Mouse (Mus musculus): ENCODE data around the gene Gpr137. TPM values are rescaled to one million over a fixed set of nuclear protein-coding genes. Genes with fewer than 3 reads are reported as not detected.
A peak's percentile ranks its signal among the peaks of the same experiment; 100 is the strongest.

The Gpr137 gene
- polyA plus RNA-seq, 2 experiments, result 4.4 to 5.5 TPM

DNA sequence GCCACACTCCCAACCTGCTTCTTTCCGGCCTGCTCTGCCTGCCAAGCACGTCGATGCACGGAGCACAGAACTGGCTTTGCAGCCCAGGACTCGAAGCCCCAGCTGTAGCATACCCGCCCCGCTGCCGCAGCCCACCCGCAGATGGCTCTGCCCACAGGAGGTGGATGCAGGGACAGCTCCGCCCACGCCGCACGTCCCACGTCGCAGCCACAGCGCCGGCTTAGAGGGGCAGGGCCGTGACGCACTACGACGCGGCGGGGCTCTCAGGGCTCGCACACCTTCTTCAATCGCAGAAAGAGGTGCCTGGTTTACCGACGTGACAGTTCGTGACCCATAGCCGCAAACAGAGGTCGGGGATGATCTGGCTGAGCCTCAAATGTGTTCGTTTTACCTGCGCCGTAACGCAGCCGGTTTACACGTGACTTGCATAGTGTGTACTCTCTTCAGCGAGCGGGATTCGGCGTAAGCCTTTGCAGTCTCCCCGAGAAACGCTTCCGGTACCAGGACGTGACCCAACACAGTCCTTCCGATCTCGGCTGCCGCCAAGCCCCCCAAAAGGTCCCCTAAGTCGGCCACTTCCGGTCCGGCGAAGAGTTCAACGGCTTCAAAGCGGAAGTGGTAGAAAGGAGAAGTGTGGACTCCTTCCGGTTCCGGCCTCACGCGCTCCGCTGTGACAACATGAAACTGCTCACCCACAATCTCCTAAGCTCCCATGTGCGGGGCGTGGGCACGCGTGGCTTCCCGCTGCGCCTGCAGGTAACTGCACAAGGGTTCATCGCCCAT lies 32.6 kb downstream of the Gpr137 start, which contains the start of the genes Trmt112 and Prdx5:
TSS of gene Trmt112 (plus strand) at position 192 of the 783 bp plus-strand sequence.
TSS of gene Prdx5 (minus strand) at position 600 of the 783 bp plus-strand sequence.
- H3K4me3 ChIP-seq (ENCODE audit: insufficient read depth in 1 of 2, low read depth in 2 of 2, low read length in 2 of 2), result peak within 1 kb of the TSS; percentile 82
- ATAC-seq (ENCODE audit: insufficient read depth), result peak; percentile 87
- no peaks in the 10 kb centered on the region for H3K9me3 ChIP-seq (ENCODE audit: control insufficient read depth, low read length)
- peak; percentile 75 to 84 (median 77) for DNase-seq (ENCODE audit: low read depth in 3 of 3, low spot score in 3 of 3)
- H3K9ac ChIP-seq (replicated peaks), result peak within 1 kb of the TSS; percentile 85
- H3K27me3 ChIP-seq (ENCODE audit: control insufficient read depth, insufficient read depth, low read length), result no peaks in the 10 kb centered on the region
- H3K36me3 ChIP-seq (replicated peaks; ENCODE audit: control insufficient read depth, insufficient read depth, low read depth), result peaks cover 20% of the 10 kb centered on the region
- peak within 1 kb of the TSS; percentile 94 for H3K4me2 ChIP-seq (ENCODE audit: low read depth)
- WGBS (ENCODE audit: insufficient replicate concordance), result under 1% methylated on average over 65 of the region's 65 CpGs
- peaks cover 2 to 7% of the 10 kb centered on the region in 2 experiments; a peak in 2 of 4 replicates for H3K4me1 ChIP-seq (replicated peaks; ENCODE audit: control insufficient read depth in 2 of 2, insufficient read depth in 2 of 2, low read length in 1 of 2)
- peak within 1 kb of the TSS; percentile 95 for H3K27ac ChIP-seq
- peak; percentile 27; the same call in 1 of the 2 replicates for TF ChIP-seq CTCF (IDR thresholded peaks at IDR 0.05; ENCODE audit: low read depth)
- no peak for TF ChIP-seq EP300 (IDR thresholded peaks at IDR 0.05; ENCODE audit: low read depth)

DNA sequence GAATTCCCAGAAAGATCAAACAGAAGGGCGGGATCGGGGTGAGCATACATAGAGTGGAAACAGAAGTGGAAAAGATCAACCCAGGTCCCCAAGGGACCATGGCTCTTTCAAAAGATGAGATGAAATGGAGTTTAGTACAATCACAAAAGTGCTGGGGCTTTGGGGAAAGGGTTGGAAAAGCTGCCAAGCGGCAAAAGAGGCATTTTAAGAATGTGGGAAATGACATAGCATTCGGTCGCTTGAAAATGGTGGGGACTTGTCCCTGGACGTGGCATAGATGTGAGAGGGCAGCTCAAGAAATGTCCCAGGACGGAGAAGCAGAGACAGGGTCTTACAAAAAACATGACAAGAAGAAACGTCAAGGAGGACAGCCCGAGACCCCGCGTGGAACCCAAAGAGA lies 33.3 kb downstream of the Gpr137 start:
- Histone ChIP-seq H3K4me2 (ENCODE audit: low read depth) (peak overlapping the region; percentile 94), H3K27me3 (ENCODE audit: control insufficient read depth, insufficient read depth, low read length) (no peaks in the 10 kb centered on the region), H3K9me3 (ENCODE audit: control insufficient read depth, low read length) (no peaks in the 10 kb centered on the region), H3K36me3 (replicated peaks; ENCODE audit: control insufficient read depth, insufficient read depth, low read depth) (peaks cover 20% of the 10 kb centered on the region), H3K9ac (replicated peaks) (peak overlapping the region; percentile 85), H3K4me3 (ENCODE audit: insufficient read depth in 1 of 2, low read depth in 2 of 2, low read length in 2 of 2) (peak overlapping the region; percentile 82), H3K27ac (peak overlapping the region; percentile 95), H3K4me1 (replicated peaks; ENCODE audit: control insufficient read depth in 2 of 2, insufficient read depth in 2 of 2, low read length in 1 of 2) (peaks cover 2 to 7% of the 10 kb centered on the region in 2 experiments; a peak in 2 of 4 replicates)
- TF ChIP-seq CTCF (IDR thresholded peaks at IDR 0.05; ENCODE audit: low read depth) (no peak), EP300 (IDR thresholded peaks at IDR 0.05; ENCODE audit: low read depth) (no peak)
- DNase-seq (ENCODE audit: low read depth in 3 of 3, low spot score in 3 of 3) (no peak), ATAC-seq (ENCODE audit: insufficient read depth) (no peak)
- WGBS (ENCODE audit: insufficient replicate concordance), result 8% methylated on average over 11 of the region's 11 CpGs

DNA sequence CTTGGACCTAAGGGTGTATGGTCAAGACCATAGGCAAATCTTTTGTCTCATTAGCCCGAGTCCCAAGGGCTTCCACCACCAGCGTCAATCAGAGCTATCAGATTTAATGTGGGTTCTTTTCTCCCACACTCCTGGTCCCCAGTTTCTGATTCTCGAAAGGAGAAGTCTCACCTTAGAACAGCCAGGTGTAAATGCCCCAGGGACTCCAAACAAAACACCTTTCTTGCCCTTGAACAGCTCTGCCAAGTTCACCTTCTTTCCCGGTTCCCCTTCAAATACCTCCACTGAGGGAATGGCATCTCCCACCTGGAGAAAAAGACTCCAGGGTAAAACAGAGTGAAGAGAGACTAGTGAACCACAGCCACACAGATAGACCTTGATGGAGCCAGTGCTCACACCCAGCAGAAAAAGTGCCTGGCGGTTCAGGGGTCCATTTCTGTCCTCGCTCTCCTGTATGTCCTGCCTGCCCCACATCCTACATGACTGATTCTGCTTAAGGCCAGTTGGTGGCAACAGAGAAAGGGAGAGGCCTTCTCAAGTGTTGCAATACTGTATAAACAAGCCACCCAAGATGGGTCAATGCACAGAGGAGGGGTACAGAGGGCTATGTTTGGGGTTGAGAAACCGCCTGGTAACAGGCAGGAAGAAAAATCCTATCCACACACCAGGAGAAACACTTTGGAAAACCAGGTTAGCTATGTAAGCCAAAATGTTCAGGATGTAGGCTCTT lies 34.3 kb downstream of the Gpr137 start:
- no peak for TF ChIP-seq EP300 (IDR thresholded peaks at IDR 0.05; ENCODE audit: low read depth)
- no peak for TF ChIP-seq CTCF (IDR thresholded peaks at IDR 0.05; ENCODE audit: low read depth)
- peak overlapping the region; percentile 94 for H3K4me2 ChIP-seq (ENCODE audit: low read depth)
- ATAC-seq (ENCODE audit: insufficient read depth) (no peak), DNase-seq (ENCODE audit: low read depth in 3 of 3, low spot score in 3 of 3) (no peak)
- no peaks in the 10 kb centered on the region for H3K27me3 ChIP-seq (ENCODE audit: control insufficient read depth, insufficient read depth, low read length)
- no peaks in the 10 kb centered on the region for H3K9me3 ChIP-seq (ENCODE audit: control insufficient read depth, low read length)
- H3K4me1 ChIP-seq (replicated peaks; ENCODE audit: control insufficient read depth in 2 of 2, insufficient read depth in 2 of 2, low read length in 1 of 2), result peaks cover 2 to 7% of the 10 kb centered on the region in 2 experiments; a peak in 2 of 4 replicates
- H3K4me3 ChIP-seq (ENCODE audit: insufficient read depth in 1 of 2, low read depth in 2 of 2, low read length in 2 of 2), result peak overlapping the region; percentile 82; a peak in 3 of 4 replicates
- H3K36me3 ChIP-seq (replicated peaks; ENCODE audit: control insufficient read depth, insufficient read depth, low read depth), result peaks cover 18% of the 10 kb centered on the region
- H3K9ac ChIP-seq (replicated peaks), result no peak overlapping the region
- H3K27ac ChIP-seq, result no peak overlapping the region
- 68% methylated on average over 7 of the region's 7 CpGs for WGBS (ENCODE audit: insufficient replicate concordance)

DNA sequence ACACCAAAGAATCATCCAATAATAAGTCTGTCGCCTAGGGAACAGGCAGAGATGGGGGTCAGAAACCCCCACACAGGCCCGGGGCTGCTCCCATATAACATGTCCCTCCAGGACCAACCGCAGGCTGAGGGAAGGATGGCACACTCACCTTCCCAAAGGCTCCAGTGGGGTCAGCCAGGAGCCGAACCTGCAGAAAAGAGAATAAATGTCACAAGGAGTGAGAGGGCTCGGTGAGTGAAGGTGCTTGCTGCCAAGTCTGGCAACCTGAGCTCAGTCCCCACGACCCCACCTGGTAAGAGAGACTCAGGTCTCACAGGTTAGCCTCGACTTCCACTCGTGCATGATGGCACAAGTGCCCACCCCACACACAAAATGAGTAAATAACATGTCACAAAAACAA lies 35.2 kb downstream of the Gpr137 start:
- peaks cover 2 to 7% of the 10 kb centered on the region in 2 experiments; a peak in 2 of 4 replicates for H3K4me1 ChIP-seq (replicated peaks; ENCODE audit: control insufficient read depth in 2 of 2, insufficient read depth in 2 of 2, low read length in 1 of 2)
- H3K36me3 ChIP-seq (replicated peaks; ENCODE audit: control insufficient read depth, insufficient read depth, low read depth), result peaks cover 12% of the 10 kb centered on the region
- no peak overlapping the region for H3K4me3 ChIP-seq (ENCODE audit: insufficient read depth in 1 of 2, low read depth in 2 of 2, low read length in 2 of 2)
- no peak overlapping the region for H3K27ac ChIP-seq
- no peak overlapping the region for H3K9ac ChIP-seq (replicated peaks)
- DNase-seq (ENCODE audit: low read depth in 3 of 3, low spot score in 3 of 3) (no peak), ATAC-seq (ENCODE audit: insufficient read depth) (no peak)
- H3K9me3 ChIP-seq (ENCODE audit: control insufficient read depth, low read length), result no peaks in the 10 kb centered on the region
- TF ChIP-seq EP300 (IDR thresholded peaks at IDR 0.05; ENCODE audit: low read depth) (no peak), CTCF (IDR thresholded peaks at IDR 0.05; ENCODE audit: low read depth) (no peak)
- WGBS (ENCODE audit: insufficient replicate concordance), result 79% methylated on average over 8 of the region's 8 CpGs
- no peak overlapping the region for H3K4me2 ChIP-seq (ENCODE audit: low read depth)
- H3K27me3 ChIP-seq (ENCODE audit: control insufficient read depth, insufficient read depth, low read length), result no peaks in the 10 kb centered on the region

DNA sequence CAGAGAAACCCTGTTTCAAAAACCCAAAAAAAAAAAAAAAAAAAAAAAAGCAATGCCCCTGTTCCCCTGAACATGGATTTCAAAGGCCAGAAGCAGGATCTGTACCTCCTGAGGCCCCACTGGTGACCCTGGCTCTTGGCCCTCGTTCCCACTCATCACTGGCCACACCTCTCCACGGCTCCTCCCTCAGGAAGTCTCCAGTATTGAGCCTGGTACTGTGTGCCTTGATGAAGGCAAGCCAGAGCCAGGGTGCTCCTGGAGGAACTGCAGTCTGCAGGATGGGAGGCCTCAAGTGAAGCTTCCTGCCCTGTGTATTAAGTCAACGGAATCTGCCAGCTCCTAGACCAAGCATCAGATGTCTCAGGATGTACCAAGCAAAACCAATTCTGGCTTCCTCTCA lies 36.1 kb downstream of the Gpr137 start:
- no peak overlapping the region for H3K4me3 ChIP-seq (ENCODE audit: insufficient read depth in 1 of 2, low read depth in 2 of 2, low read length in 2 of 2)
- DNase-seq (ENCODE audit: low read depth in 3 of 3, low spot score in 3 of 3), result no peak
- H3K36me3 ChIP-seq (replicated peaks; ENCODE audit: control insufficient read depth, insufficient read depth, low read depth), result peaks cover 3% of the 10 kb centered on the region
- no peak for TF ChIP-seq EP300 (IDR thresholded peaks at IDR 0.05; ENCODE audit: low read depth)
- TF ChIP-seq CTCF (IDR thresholded peaks at IDR 0.05; ENCODE audit: low read depth), result no peak
- H3K9me3 ChIP-seq (ENCODE audit: control insufficient read depth, low read length), result no peaks in the 10 kb centered on the region
- no peak overlapping the region for H3K27ac ChIP-seq
- ATAC-seq (ENCODE audit: insufficient read depth), result no peak
- whole genome bisulfite sequencing (ENCODE audit: insufficient replicate concordance), result 74% methylated on average over 3 of the region's 3 CpGs
- no peak overlapping the region for H3K9ac ChIP-seq (replicated peaks)
- no peaks in the 10 kb centered on the region for H3K27me3 ChIP-seq (ENCODE audit: control insufficient read depth, insufficient read depth, low read length)
- no peak overlapping the region for H3K4me2 ChIP-seq (ENCODE audit: low read depth)
- peaks cover 2 to 7% of the 10 kb centered on the region in 2 experiments; a peak in 2 of 4 replicates for H3K4me1 ChIP-seq (replicated peaks; ENCODE audit: control insufficient read depth in 2 of 2, insufficient read depth in 2 of 2, low read length in 1 of 2)

Measured in liver, embryonic 14.5 days (tissue).